13 mouse cellular contexts compared by ENCODE assay signal in genomic region chr4:133557041-133557717, GRCm38 (mm10). TPM values are rescaled to one million over a fixed set of nuclear protein-coding genes. Genes with fewer than 3 reads are reported as not detected.
DNase-seq lines count a peak whose midpoint lies in the region; ATAC-seq and TF ChIP-seq lines count a peak whose summit lies in the region.
"Had no signal": no experiment of that assay in that cellular context is flagged by ENCODE, and none has a peak within 500 bp of the region (broad histone marks: within the 10 kb centered on the region; RNA-seq: fewer than 3 reads in every experiment).

No protein-coding gene starts in this region.

- H3K4me2 ChIP-seq in intestine, embryonic 14.5 days (ENCODE audit: low read length), result no peak overlapping the region
- H3K4me2 ChIP-seq in stomach, embryonic 15.5 days, result 0 out of 2 replicates have a peak overlapping the region, but pooled peaks have one; percentile 2
- H3K4me2 ChIP-seq: hindbrain, embryonic 13.5 days; midbrain, embryonic 13.5 days; neural tube, embryonic 12.5 days had no signal

- TF ChIP-seq POLR2A in kidney, adult 2 months (IDR thresholded peaks at IDR 0.05; ENCODE audit: low read depth, low read length), result no peak

- ATAC-seq in intestine, embryonic 14.5 days (replicated peaks; ENCODE audit: low FRiP score, low TSS enrichment, low read depth), result peak; percentile 18; the same call in 1 of the 2 replicates
- peak; percentile 66; the same call in 1 of the 2 replicates for ATAC-seq in stomach, embryonic 15.5 days (ENCODE audit: insufficient read depth, low FRiP score, low read depth)
- ATAC-seq: midbrain, embryonic 13.5 days; Patski had no signal

- 28% methylated on average over 10 of the region's 10 CpGs for WGBS in intestine, embryonic 14.5 days
- 28% methylated on average over 10 of the region's 10 CpGs for WGBS in kidney, adult 2 months
- 27% methylated on average over 10 of the region's 10 CpGs for WGBS in stomach, embryonic 15.5 days
- WGBS in heart, embryonic 10.5 days, result 39% methylated on average over 10 of the region's 10 CpGs

- H3K4me1 ChIP-seq in intestine, embryonic 14.5 days (replicated peaks; ENCODE audit: control insufficient read depth, insufficient read depth, low read length), result no peaks in the 10 kb centered on the region
- H3K4me1 ChIP-seq in kidney, adult 2 months (ENCODE audit: control insufficient read depth, insufficient read depth, low read length), result peaks cover 8% of the 10 kb centered on the region; the same call in 1 of the 2 replicates
- H3K4me1 ChIP-seq in stomach, embryonic 15.5 days, result no peaks in the 10 kb centered on the region
- H3K4me1 ChIP-seq in heart, embryonic 10.5 days, result peaks cover 28% of the 10 kb centered on the region
- H3K4me1 ChIP-seq: hindbrain, embryonic 13.5 days; midbrain, embryonic 13.5 days; neural tube, embryonic 12.5 days had no signal

- no peak for DNase-seq in intestine, embryonic 14.5 days (ENCODE audit: low spot score)
- peak; percentile 90 for DNase-seq in kidney, adult 2 months
- DNase-seq in liver, result peak; percentile 54
- no peak for DNase-seq in urinary bladder, postnatal 36 days (ENCODE audit: low spot score in 2 of 2)
- DNase-seq in cerebellum, adult 18-20 months, result no peak
- DNase-seq in heart, embryonic 10.5 days (ENCODE audit: low spot score), result no peak
- DNase-seq: cerebellum, postnatal 25 days; gastrocnemius, postnatal 25 days had no signal

- no peaks in the 10 kb centered on the region for H3K9me3 ChIP-seq in intestine, embryonic 14.5 days (ENCODE audit: control insufficient read depth, low read length)
- no peaks in the 10 kb centered on the region for H3K9me3 ChIP-seq in stomach, embryonic 15.5 days
- no peaks in the 10 kb centered on the region for H3K9me3 ChIP-seq in heart, embryonic 10.5 days
- H3K9me3 ChIP-seq: hindbrain, embryonic 13.5 days; midbrain, embryonic 13.5 days; neural tube, embryonic 12.5 days had no signal

- H3K27me3 ChIP-seq in intestine, embryonic 14.5 days (replicated peaks; ENCODE audit: control insufficient read depth, insufficient read depth, low read length), result no peaks in the 10 kb centered on the region
- no peaks in the 10 kb centered on the region for H3K27me3 ChIP-seq in kidney, adult 2 months (replicated peaks; ENCODE audit: control insufficient read depth, insufficient read depth, low read length)
- no peaks in the 10 kb centered on the region for H3K27me3 ChIP-seq in stomach, embryonic 15.5 days (replicated peaks)
- 0 out of 2 replicates have a peak, but pooled peaks cover under 1% of the 10 kb centered on the region for H3K27me3 ChIP-seq in heart, embryonic 10.5 days (ENCODE audit: insufficient read depth, poor library complexity, severe bottlenecking)
- H3K27me3 ChIP-seq: neural tube, embryonic 12.5 days had no signal

- H3K4me3 ChIP-seq in intestine, embryonic 14.5 days (ENCODE audit: low read depth, low read length), result no peak overlapping the region
- H3K4me3 ChIP-seq in kidney, adult 2 months (ENCODE audit: insufficient read depth, low read depth, low read length), result no peak overlapping the region
- H3K4me3 ChIP-seq in stomach, embryonic 15.5 days (replicated peaks), result no peak overlapping the region
- no peak overlapping the region for H3K4me3 ChIP-seq in heart, embryonic 10.5 days
- H3K4me3 ChIP-seq: hindbrain, embryonic 13.5 days; midbrain, embryonic 13.5 days; neural tube, embryonic 12.5 days had no signal

- no peak for TF ChIP-seq CTCF in kidney, adult 2 months (conservative IDR thresholded peaks at IDR 0.05; ENCODE audit: insufficient read depth, insufficient read length, low read depth, low read length)

- H3K27ac ChIP-seq in intestine, embryonic 14.5 days (ENCODE audit: low read depth), result no peak overlapping the region
- H3K27ac ChIP-seq in kidney, adult 2 months (ENCODE audit: insufficient read depth, low read depth, low read length), result 0 out of 2 replicates have a peak overlapping the region, but pooled peaks have one; percentile 1
- no peak overlapping the region for H3K27ac ChIP-seq in stomach, embryonic 15.5 days
- H3K27ac ChIP-seq in heart, embryonic 10.5 days, result no peak overlapping the region
- H3K27ac ChIP-seq: hindbrain, embryonic 13.5 days; midbrain, embryonic 13.5 days; neural tube, embryonic 12.5 days had no signal

- H3K36me3 ChIP-seq in intestine, embryonic 14.5 days (ENCODE audit: control insufficient read depth, insufficient read depth, low read length), result no peaks in the 10 kb centered on the region
- H3K36me3 ChIP-seq in kidney, adult 2 months (ENCODE audit: control insufficient read depth, insufficient read depth, low read length), result no peaks in the 10 kb centered on the region
- H3K36me3 ChIP-seq in stomach, embryonic 15.5 days, result no peaks in the 10 kb centered on the region
- H3K36me3 ChIP-seq in heart, embryonic 10.5 days, result no peaks in the 10 kb centered on the region
- H3K36me3 ChIP-seq: hindbrain, embryonic 13.5 days; midbrain, embryonic 13.5 days; neural tube, embryonic 12.5 days had no signal

- H3K9ac ChIP-seq in intestine, embryonic 14.5 days (ENCODE audit: low read length), result no peak overlapping the region
- H3K9ac ChIP-seq in stomach, embryonic 15.5 days, result no peak overlapping the region
- H3K9ac ChIP-seq: hindbrain, embryonic 13.5 days; midbrain, embryonic 13.5 days; neural tube, embryonic 12.5 days had no signal

RNA-seq across cellular contexts. Expression of gene Nr0b2, which starts 4.0 kb away (rescaled TPM):
- 3.2 and 5.4 TPM in 2 replicates for polyA plus RNA-seq in intestine, embryonic 14.5 days (2014; fragmentation: Nextera tagmentation; extraction: Ambion mirVana)
- polyA plus RNA-seq in kidney, adult 2 months (2012; rRNA removed), result 6.0 and 6.8 TPM in 2 replicates
- polyA plus RNA-seq in stomach, embryonic 15.5 days (2015; fragmentation: Nextera tagmentation; extraction: Ambion mirVana), result 10.4 and 11.2 TPM in 2 replicates
- polyA plus RNA-seq in heart, embryonic 10.5 days (2016; fragmentation: Nextera tagmentation; extraction: Ambion mirVana), result 4.9 and 8.9 TPM in 2 replicates
- polyA plus RNA-seq: hindbrain, embryonic 13.5 days; midbrain, embryonic 13.5 days; neural tube, embryonic 12.5 days; Patski had no signal

RNA-seq across cellular contexts. Expression of gene Nudc, which starts 11.4 kb away (rescaled TPM):
- polyA plus RNA-seq in intestine, embryonic 14.5 days (2014; fragmentation: Nextera tagmentation; extraction: Ambion mirVana), result 231 and 236 TPM in 2 replicates
- 42.7 and 61.4 TPM in 2 replicates for polyA plus RNA-seq in kidney, adult 2 months (2012; rRNA removed)
- 291 and 292 TPM in 2 replicates for polyA plus RNA-seq in stomach, embryonic 15.5 days (2015; fragmentation: Nextera tagmentation; extraction: Ambion mirVana)
- 328 and 420 TPM in 2 replicates for polyA plus RNA-seq in heart, embryonic 10.5 days (2016; fragmentation: Nextera tagmentation; extraction: Ambion mirVana)

RNA-seq across cellular contexts. Expression of gene Gpatch3, which starts 17.4 kb away (rescaled TPM):
- polyA plus RNA-seq in intestine, embryonic 14.5 days (2014; fragmentation: Nextera tagmentation; extraction: Ambion mirVana), result 6.9 and 7.5 TPM in 2 replicates
- polyA plus RNA-seq in kidney, adult 2 months (2012; rRNA removed), result 3.8 and 4.6 TPM in 2 replicates
- 6.2 and 6.5 TPM in 2 replicates for polyA plus RNA-seq in stomach, embryonic 15.5 days (2015; fragmentation: Nextera tagmentation; extraction: Ambion mirVana)
- 7.1 and 9.6 TPM in 2 replicates for polyA plus RNA-seq in heart, embryonic 10.5 days (2016; fragmentation: Nextera tagmentation; extraction: Ambion mirVana)

RNA-seq across cellular contexts. Expression of gene Gpn2, which starts 27.0 kb away (rescaled TPM):
- 19.8 TPM in 2 replicates for polyA plus RNA-seq in intestine, embryonic 14.5 days (2014; fragmentation: Nextera tagmentation; extraction: Ambion mirVana)
- 26.7 and 31.4 TPM in 2 replicates for polyA plus RNA-seq in kidney, adult 2 months (2012; rRNA removed)
- 16.4 and 17.7 TPM in 2 replicates for polyA plus RNA-seq in stomach, embryonic 15.5 days (2015; fragmentation: Nextera tagmentation; extraction: Ambion mirVana)
- 18.2 and 22.1 TPM in 2 replicates for polyA plus RNA-seq in heart, embryonic 10.5 days (2016; fragmentation: Nextera tagmentation; extraction: Ambion mirVana)

RNA-seq across cellular contexts. Expression of gene Kdf1, which starts 38.4 kb away (rescaled TPM):
- 32.9 and 34.5 TPM in 2 replicates for polyA plus RNA-seq in intestine, embryonic 14.5 days (2014; fragmentation: Nextera tagmentation; extraction: Ambion mirVana)
- polyA plus RNA-seq in kidney, adult 2 months (2012; rRNA removed), result 39.7 and 42.3 TPM in 2 replicates
- 31.5 and 38.6 TPM in 2 replicates for polyA plus RNA-seq in stomach, embryonic 15.5 days (2015; fragmentation: Nextera tagmentation; extraction: Ambion mirVana)
- 1.6 and 4.0 TPM in 2 replicates for polyA plus RNA-seq in heart, embryonic 10.5 days (2016; fragmentation: Nextera tagmentation; extraction: Ambion mirVana)

Comparison
In these comparisons a context has a peak if more than half of its experiments do, and no peak if none do; other contexts are left out.
1. DNase-seq: peak in kidney, adult 2 months (single experiment) and liver (single experiment); none in intestine, embryonic 14.5 days (single experiment), urinary bladder, postnatal 36 days (0 of 2), cerebellum, adult 18-20 months (0 of 2) and heart, embryonic 10.5 days (single experiment).